Mouse (Mus musculus) kidney, adult 2 months (tissue): ENCODE results near the gene Rhot2. TPM values are rescaled to one million over a fixed set of nuclear protein-coding genes. Genes with fewer than 3 reads are reported as not detected.
A peak's percentile ranks its signal among the peaks of the same experiment; 100 is the strongest.

Experiments
- DNase-seq: peaks from one replicate; pipeline ENCODE4 v3.0.0; 2021
- H3K27ac ChIP-seq: fragments of 200-500 bp; 2 replicates; pipeline ENCODE4 v1.5.1; 2012; ENCODE audit warnings: low read depth, low read length, control low read depth, inconsistent platforms; ENCODE audit not compliant: insufficient read depth
- H3K27me3 ChIP-seq: fragments of 200-500 bp; replicated peaks from 2 replicates; pipeline ENCODE4 v1.6.1; 2012; ENCODE audit warnings: mild to moderate bottlenecking, moderate library complexity, low read length, inconsistent platforms; ENCODE audit not compliant: control insufficient read depth, insufficient read depth
- H3K36me3 ChIP-seq: fragments of 200-500 bp; 2 replicates; pipeline ENCODE4 v1.6.1; 2012; ENCODE audit warnings: mild to moderate bottlenecking, moderate library complexity, low read length, inconsistent platforms; ENCODE audit not compliant: control insufficient read depth, insufficient read depth
- H3K4me1 ChIP-seq: fragments of 200-500 bp; 2 replicates; pipeline ENCODE4 v1.6.1; 2011; ENCODE audit warnings: low read length; ENCODE audit not compliant: control insufficient read depth, insufficient read depth
- H3K4me3 ChIP-seq: fragments of 200-500 bp; 2 replicates; pipeline ENCODE4 v1.5.1; 2011; ENCODE audit warnings: mild to moderate bottlenecking, low read depth, low read length, control low read depth; ENCODE audit not compliant: insufficient read depth
- CTCF ChIP-seq: fragments of 200-500 bp; conservative IDR thresholded peaks from 2 replicates; pipeline ENCODE4 v1.5.1; 2011; ENCODE audit warnings: low read depth, mild to moderate bottlenecking, control low read depth, low read length, moderate library complexity, mixed read lengths; ENCODE audit not compliant: insufficient read depth, insufficient read length
- POLR2A ChIP-seq: fragments of 200-500 bp; IDR thresholded peaks from one replicate; pipeline ENCODE4 v1.6.1; 2011; ENCODE audit warnings: low read depth, low read length, control low read depth
- WGBS: fragments of 180-500 bp; shearing (Covaris S2); methylation state at CpG from one replicate; pipeline ENCODE4 v1.1.7; 2018; 5-methylcytosine and 5-hydroxymethylcytosine counted together
- polyA plus RNA-seq: library from polyadenylated mRNA; depleted of rRNA; stranded (reverse); fragments of >200 nt; gene quantifications from 2 replicates; pipeline ENCODE4 v1.2.3, GENCODE M21; 2012

The Rhot2 gene
- polyA plus RNA-seq, 1 experiment, result 133 TPM

DNA sequence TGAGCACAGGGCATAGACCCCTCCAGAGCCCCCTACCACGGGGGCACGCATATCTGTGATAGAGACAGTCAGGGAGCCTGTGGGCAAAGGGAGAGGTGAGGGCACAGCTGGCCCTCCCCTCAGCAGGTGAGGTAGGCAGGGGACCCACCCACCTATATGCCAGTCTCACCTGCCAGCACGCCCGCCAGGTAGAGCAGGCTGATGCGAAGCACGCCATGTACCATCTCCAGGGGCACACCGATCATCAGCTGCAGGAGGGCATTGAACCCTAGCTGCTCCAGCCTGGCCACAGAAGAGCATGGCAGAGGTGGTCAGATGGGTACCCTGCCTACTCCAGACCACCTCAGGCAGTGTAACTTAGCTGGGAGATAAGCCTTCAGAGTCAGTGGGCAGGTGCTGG is 9.3 kb downstream of the Rhot2 start:
- WGBS, result 60% methylated on average over 7 of the region's 7 CpGs
- H3K27ac ChIP-seq, result no peak overlapping the region
- peak; percentile 14 for DNase-seq
- peak overlapping the region; percentile 74; the same call in 1 of the 2 replicates for H3K4me3 ChIP-seq
- H3K27me3 ChIP-seq, result no peaks in the 10 kb centered on the region
- TF ChIP-seq POLR2A (no peak), CTCF (no peak)
- H3K36me3 ChIP-seq, result no peaks in the 10 kb centered on the region; the same call in 1 of the 2 replicates
- H3K4me1 ChIP-seq, result peaks cover 38% of the 10 kb centered on the region

DNA sequence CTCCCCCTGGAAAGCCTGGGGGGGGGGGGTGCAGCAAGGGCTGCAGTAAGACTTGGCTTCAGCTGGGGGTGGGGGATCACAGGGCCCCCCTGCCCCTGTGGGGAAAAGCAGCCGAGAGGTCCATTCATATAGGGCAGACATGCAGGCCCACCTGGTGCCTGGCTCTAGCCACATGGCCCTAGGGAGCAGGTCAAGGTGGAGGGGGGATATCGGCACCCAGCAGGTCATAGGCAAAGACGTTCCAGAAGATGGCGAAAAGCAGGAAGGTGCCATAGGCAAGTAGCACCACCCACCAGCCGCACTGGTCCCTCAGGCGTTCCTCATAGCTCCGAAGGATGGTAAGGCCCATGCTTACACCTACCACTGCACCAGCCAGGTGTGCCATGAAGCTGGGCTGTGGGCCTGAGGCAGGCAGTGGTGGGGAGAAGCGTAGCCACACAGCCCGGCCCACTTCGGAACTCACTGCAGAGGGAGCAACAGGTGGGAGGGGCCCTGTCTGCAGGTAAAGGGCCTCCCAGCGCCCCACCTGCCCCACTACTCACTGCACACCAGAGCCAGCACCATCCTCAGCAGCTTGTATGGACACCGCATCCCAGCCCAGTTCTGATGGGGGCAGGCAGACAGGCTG is 9.9 kb downstream of the Rhot2 start:
- peak overlapping the region; percentile 74 for H3K4me3 ChIP-seq
- peaks cover 38% of the 10 kb centered on the region for H3K4me1 ChIP-seq
- H3K27ac ChIP-seq, result peak overlapping the region; percentile 8; the same call in 1 of the 2 replicates

DNA sequence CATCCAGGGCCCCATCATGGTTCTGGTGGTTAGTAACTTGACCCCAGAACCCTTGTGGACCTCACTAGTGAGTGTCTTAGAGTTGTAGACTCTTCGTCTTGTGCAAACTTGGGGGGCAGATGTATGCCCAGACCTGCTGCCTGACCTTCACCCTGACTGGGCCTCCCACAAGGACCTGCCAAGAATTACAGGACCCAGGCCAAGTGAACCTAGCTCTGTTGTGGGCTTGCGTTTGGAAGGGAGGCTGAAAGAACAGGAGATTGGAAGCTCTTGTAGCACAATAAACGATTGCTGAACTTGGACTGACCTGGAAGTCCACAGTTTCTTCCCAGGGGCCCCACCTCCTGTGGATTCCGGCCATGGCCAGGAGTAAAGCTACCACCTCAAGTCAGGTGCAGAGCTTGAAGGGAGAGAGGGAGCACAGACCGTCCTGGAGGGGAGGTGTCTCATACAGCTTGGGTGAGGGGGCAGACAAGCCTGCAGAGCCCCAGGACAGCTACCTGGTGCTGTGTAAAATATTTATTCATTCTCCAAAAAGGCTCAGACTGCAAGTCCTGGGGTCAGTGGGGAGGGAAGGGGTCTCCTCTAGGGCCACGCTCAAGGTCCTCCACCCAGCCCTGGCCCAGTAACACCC is 10.6 kb downstream of the Rhot2 start:
- peak; percentile 91 for DNase-seq
- peak overlapping the region; percentile 74 for H3K4me3 ChIP-seq
- 11% methylated on average over 6 of the region's 6 CpGs for WGBS
- no peak for TF ChIP-seq CTCF
- no peaks in the 10 kb centered on the region for H3K27me3 ChIP-seq
- H3K36me3 ChIP-seq, result no peaks in the 10 kb centered on the region; the same call in 1 of the 2 replicates
- peaks cover 38% of the 10 kb centered on the region for H3K4me1 ChIP-seq
- H3K27ac ChIP-seq, result peak overlapping the region; percentile 99

More for the DNA sequence above, 9.9 kb downstream of the Rhot2 start:
- H3K27me3 ChIP-seq, result no peaks in the 10 kb centered on the region
- no peaks in the 10 kb centered on the region; the same call in 1 of the 2 replicates for H3K36me3 ChIP-seq
- no peak for TF ChIP-seq CTCF
- no peak for TF ChIP-seq POLR2A
- WGBS, result 41% methylated on average over 12 of the region's 12 CpGs
- DNase-seq, result peak; percentile 12

DNA sequence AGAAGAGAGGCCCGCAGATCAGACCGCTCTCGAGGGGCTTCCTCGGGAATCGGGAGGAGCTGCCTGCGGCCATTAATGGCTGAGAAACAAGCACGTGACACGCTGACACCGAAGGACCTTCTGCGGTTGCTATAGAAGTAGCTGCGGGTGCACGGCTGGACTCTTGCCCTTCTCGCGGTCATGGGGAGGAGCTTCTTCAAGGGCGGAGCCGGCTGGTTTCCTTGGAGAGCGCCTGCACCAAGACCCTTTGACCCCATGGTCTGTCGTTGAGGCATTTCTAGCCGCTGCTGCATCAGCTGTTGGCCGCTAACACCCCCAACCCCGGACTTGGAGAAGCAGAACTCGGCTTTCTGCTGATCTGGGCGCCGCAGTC is 11.4 kb downstream of the Rhot2 start, which contains the start of gene Stub1:
TSS of gene Stub1 (minus strand) at position 114 of the 373 bp plus-strand sequence.
- H3K36me3 ChIP-seq, result no peaks in the 10 kb centered on the region
- under 1% methylated on average over 24 of the region's 24 CpGs for WGBS
- TF ChIP-seq CTCF (no peak), POLR2A (peak; percentile 69)
- H3K4me1 ChIP-seq, result peaks cover 37% of the 10 kb centered on the region
- peak within 1 kb of the TSS; percentile 76 for H3K4me3 ChIP-seq
- DNase-seq, result peak; percentile 98
- no peaks in the 10 kb centered on the region for H3K27me3 ChIP-seq
- H3K27ac ChIP-seq, result peak within 1 kb of the TSS; percentile 99

DNA sequence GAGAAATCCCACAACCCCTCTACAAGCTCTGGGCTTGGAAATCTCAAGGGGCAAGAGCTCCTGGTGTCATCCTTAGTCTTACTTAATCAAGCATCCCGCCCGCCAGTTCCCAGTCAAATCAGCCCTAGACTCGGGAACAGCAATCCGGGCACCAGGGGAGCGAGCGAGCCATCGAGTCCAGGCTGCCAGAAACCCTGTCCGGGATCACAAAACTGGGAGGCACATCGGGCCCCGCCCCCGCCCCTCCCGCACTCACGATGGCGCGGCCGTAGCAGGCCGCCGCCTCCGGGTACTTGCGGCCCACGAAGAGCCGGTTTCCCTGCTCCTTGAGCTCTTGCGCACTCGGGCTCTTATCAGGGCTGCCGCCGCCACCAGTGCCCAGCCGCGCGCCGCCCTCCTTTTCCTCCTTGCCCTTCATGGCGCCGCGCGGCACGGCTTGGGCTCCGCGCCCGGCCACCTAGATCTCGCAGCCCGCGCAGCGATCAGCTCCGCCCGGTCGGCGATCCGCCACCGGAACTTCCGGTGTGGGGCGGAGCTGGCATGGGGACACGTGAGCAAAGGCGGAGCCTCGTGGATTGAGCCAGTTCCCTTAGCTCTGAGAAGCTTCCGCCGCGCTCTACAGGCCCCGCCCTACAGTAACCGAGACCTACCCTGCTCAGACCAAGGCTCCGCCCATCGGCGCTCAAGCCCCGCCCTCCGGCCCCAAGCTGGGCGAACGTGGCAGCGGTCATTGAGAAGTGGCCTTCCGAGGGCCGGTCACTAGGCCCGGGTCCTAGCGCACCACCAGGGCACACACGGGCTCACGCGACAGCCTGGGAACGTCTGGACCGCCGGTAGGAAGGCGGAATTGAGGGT is 12.0 kb downstream of the Rhot2 start:
- peak overlapping the region; percentile 99 for H3K27ac ChIP-seq
- no peaks in the 10 kb centered on the region for H3K27me3 ChIP-seq
- peak overlapping the region; percentile 76 for H3K4me3 ChIP-seq
- DNase-seq, result peak; percentile 100
- no peak for TF ChIP-seq CTCF
- TF ChIP-seq POLR2A, result peak; percentile 27
- no peaks in the 10 kb centered on the region for H3K36me3 ChIP-seq
- under 1% methylated on average over 76 of the region's 77 CpGs for WGBS
- peaks cover 34% of the 10 kb centered on the region for H3K4me1 ChIP-seq

DNA sequence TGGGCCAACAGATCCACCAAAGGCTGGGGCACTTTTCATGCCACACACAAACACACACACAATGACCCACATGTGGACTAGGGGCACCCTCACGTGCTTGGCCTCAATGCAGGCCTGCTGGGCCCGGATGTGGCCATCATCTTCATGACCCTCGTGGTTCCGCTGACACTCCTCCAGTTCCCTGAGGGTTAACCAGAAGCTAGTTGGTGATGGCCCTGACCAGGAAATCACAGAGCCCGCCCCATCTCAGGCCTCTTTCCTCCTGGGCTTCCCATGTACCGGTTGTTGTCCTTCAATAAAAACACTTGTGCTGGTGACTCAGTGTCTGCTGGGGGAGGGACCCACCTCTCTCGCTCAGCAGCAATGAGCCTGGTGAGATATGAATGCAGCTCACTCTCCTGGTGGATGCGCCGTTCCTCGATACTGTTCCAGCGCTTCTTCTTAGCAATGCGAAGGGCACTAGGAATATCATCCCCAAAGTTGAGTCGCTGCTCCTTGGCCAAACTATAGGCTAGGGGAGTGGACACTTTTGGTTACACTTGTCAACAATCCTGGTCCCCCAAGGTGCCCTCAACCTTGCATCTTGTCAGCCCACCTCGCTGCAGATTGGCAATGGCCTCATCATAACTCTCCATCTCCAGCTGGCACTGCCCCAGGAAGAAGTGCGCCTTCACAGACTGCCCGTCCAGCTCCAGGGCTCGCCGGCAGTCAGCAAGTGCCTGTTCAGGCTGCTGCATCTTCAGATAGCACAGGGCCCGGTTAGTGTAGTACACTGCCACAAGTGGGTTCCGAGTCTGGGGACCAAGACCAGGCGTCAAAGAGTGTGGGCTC is 13.0 kb downstream of the Rhot2 start:
- Histone ChIP-seq H3K27ac (no peak overlapping the region), H3K4me3 (peak overlapping the region; percentile 76), H3K36me3 (no peaks in the 10 kb centered on the region), H3K27me3 (no peaks in the 10 kb centered on the region), H3K4me1 (peaks cover 34% of the 10 kb centered on the region)
- peak; percentile 49 for DNase-seq
- WGBS, result 37% methylated on average over 21 of the region's 21 CpGs
- TF ChIP-seq CTCF, result no peak
- no peak for TF ChIP-seq POLR2A
